Mouse (Mus musculus) lung, adult 18-20 months (tissue): ENCODE data around the gene Ptpa.

Experiments used
- DNase-seq, 2 experiments: peaks; one replicate each; pipeline ENCODE4 v3.0.0; 2022; ENCODE audit warnings: mixed read lengths in 2 of 2

Ptpa gene

DNA sequence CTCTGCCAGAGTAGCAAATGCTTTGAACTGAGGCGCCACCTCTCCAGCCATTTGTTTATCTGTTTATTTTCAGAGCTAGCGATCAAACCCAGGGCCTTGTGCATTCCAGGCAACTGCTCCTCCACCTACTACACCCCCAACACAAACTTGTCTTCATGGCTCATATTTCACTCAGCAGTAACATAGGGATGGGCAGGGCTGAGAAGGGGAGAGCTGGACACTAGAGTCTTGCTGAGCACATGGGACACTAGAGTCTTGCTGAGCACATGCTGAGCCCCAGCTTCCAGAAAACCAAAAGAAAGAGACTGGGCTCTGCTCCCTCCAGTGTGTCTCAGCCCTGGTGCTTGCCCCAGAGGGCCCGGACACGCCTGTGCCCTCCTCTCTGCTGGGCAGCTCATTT is 50.9 kb downstream of the Ptpa start:
- DNase-seq, result no peak

DNA sequence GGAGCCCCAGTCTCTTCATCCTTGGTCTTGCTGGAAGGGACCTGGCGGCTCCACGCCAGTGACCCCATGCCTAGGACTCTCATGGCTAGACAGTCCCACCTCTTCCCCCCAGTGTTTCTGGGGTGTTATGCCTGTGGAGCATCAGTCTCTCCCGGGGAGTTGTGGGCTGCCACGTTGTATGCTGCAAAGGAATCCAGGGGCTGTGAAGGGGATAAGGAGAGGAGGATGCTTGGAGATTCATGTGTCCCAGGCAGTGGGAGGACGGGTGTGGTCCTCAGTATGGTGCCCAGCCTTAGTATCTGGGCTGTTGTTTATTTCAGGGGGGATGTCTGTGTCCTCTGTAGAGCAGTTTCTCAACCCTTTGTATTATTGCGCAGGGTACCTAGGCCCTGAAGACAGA is 53.2 kb downstream of the Ptpa start:
- DNase-seq, result no peak

DNA sequence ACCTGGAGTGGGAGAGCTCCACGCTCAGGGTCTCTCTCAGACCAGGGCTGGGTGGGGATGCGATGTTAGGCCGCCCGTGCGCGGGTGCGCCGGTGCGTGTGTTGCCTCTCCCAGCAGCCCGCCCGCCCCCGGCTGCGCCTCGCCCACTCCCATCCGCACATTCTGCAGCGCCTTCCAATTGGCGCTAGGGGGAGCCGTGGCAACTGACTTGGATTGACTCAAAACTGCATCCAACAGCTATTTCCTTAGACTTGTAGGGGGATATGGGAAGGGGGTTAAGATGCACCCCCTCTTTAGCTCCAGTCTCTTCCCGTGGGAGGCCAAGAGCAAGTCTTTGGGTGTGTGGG is 53.9 kb downstream of the Ptpa start:
- DNase-seq, result peak; percentile 69 to 78

DNA sequence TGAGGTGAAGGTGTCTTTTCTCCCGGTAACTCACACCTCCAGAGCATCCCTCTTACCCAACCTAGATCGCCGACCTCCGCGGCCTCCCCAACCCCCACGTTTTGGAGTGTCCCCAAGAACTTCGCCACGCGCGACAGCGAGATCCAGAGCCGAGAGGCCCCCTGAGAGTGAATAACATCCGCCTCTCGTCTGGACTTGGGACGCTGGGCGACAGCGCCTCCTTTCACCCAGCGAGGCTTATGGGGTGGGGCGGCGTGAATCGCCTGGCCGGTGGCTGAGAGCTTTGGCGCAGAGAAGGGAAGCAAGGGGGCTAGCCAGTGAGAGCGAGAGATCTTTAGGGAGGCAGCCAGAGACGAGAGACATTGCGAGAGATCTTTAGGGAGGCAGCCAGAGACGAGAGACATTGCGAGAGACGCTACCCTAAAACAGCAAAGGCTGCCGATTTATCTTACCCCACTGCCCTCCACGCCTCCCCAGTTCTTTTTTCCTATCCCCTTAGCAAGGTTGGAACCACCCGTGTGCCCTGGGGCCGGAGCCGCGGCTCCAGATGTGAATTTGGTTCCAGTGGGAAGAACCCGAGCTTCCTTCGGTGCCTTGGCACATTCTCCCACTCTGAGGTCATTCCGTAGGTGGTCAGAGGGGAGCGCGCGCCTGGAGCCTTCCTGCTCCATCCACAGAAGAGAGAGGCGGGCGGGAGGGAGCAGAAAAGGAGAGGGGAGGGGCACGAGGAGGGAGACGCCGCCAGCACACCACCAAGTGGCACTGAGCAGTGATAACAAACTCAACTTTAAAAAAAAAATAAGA is 54.5 kb downstream of the Ptpa start:
- peak; percentile 75 to 85 for DNase-seq

DNA sequence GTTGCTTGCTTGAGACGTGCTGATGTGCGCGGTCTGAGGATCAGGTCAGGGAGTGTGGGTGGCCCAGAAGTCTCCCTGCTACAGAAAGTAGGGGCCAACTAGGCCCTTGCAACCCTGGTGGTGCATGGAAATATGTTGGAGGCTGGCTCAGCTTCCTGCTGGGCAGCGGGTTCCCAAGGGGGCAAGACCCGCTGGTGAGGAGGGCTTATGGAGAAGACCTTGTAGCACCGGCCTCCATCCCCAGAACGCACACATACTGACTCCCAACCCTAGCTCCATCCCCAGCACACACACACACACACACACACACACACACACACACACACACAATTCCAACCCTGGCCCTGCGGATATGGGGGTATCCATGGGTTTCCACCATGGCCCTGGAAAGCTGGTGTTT is 55.2 kb downstream of the Ptpa start:
- DNase-seq, result no peak

DNA sequence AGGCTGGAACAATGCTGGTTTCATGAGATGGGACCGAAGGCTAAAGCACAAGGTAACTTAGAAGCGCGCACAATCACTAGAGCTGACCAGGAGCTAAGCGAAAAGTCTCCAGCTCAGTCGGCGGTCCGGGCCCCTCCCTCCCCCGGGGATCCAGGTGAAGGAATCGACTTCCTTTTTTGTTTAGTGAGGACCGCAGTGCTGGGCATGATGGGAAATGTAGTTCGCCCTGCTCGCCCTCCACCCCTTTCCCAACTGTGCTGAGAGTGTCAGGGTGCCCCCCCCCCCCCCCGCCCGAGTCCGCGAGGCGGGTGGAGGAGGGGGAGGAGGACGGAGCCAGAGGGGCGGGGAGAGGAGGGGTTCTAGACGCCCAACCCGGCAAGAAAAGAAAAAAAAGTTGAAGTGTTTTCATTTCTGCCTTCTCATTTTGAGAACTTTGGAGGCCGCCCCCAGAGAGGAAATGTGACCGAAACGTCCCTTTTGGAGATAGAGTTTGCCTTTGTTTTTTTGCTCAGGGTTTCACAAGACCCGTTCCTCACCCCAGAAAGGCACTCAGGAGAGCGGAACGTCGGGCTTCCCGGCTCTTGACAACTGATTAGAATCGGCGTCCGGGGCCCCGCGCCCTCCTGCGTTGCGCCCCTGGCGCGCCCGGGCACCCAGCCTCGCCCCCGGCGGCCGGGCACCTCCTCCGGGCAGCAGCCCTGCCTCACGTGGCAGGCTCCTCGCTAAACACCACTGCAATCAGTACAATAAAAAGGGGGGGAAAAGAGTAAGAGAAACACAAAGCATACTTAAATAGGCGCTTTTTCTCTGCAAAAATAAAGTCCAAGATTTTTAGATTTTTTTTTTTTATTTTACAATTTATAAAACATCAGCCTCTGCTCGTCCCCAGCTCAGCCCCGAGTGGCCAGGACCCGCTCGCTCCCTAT is 56.2 kb downstream of the Ptpa start:
- peak; percentile 94 for DNase-seq

DNA sequence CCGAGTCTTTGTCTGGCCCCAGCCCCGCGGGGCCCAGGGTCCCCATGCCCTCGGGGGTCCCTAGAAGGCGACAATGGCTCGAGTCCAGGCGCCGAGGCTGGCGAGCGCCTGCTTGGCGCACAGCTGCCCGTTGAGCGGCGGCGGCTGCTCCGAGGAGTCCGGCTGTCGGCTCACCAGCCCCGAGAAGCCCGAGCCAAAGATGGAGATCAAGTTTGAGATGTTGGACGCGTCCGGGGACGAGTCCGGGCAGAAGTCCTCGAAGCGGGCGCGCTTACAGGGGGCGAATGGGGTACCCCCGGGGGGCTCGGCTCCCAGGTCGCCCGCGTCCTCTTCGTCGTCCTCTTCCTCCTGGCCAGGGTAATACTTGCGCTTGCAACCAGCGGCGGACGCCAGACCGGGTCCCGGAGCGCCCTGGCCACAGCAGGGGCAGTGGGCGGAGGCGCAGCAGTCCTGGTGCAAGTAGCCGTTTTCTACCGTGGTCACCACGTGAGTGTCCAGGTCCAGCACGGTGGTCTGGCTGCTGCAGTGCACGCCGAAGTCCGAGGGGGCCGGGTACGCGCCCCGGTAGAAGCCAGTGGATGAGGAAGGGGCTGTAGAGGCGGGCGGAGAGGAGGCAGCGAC is 57.0 kb downstream of the Ptpa start:
- peak; percentile 33 to 47 for DNase-seq

DNA sequence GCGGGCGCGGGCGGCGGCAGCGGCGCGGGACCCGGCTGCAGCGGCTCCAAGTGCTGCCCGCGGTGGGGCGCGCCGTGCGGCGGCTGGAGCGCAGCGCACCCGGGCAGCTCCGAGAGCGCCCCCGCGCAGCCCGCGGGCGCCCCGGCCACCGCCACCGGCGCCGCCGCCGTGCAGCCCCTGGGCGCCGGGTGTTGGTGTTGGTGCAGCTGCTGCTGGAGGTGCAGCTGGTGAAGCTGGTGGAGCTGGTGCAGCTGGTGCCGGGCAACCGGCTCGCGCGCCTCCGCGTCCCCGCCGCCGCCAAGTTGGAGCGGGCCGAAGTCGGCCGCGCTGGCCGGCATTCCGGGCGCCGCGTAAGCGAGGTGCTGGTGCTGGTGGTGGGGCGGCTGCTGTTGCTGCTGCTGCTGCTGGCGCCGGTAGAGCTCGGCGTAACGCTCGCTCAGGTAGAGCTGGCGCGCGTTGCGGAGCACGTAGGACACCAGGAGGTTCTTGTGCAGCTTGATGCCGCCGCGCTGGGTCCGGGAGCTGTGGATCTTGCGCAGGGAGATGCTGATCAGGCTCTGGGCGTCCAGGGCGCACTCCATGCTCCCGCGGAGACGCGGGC is 57.7 kb downstream of the Ptpa start:
- peak; percentile 42 to 57 for DNase-seq

DNA sequence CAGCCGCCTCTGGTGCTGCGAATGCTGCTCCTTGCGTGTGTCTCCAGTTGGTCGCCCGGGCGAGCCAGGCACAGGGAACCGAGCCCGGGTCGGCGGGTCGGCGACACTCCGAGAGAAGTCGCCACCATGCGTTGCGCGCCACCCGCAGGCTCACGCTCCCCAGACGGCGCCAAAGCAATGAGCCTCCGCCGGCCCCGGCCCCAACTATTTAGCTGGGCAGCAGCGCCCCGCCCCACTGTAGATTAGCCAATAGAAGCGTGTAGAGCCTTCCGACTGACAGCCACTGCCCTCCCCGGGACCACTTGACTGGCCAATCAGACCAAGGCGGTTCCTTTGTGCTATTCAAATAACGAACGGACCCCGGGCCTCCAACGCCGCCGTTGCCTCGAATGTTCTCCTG is 58.2 kb downstream of the Ptpa start, which contains the start of gene Ier5l:
Gene Ier5l, minus strand, starts transcription at position 181 of the 400 bp plus-strand sequence.
- DNase-seq, result peak; percentile 96

DNA sequence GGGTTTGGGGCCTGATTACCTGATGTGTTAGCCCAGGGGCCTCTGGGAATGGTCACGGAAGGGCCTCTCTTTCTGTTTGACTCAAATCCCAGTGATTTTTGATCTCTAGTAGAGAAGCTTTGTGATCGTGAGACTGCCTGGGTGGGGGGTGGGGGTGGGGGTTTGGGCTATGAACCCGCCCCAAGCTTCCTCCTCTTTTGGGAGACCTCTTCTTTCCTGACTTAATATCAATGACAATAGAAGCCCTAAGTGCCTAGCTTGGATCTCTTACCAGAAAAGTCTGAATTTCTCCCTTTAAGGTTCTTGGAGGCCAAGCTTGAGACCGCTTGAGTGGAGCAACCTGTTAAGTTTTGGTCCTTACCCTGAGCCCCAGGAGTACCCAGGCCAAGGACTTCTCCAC is 58.9 kb downstream of the Ptpa start:
- no peak for DNase-seq

DNA sequence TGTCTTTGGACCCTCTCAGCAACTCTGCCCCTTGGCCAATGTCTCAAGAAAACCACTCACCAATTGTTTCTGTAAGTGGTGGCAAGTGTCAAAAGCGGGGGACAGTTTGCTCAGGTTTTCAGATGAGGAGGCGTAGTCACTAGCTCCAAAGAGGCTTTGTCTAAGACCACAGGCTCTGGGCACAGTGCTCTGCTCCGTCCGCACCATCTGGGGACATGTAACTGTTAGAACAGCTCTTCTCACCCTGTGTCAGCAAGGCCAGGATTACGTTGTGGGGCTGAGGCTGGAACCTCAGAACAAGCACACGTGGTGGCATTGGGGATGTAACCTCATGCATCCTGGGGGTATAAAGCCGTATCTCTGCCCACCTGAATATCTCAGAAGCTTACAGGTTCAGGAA is 59.6 kb downstream of the Ptpa start:
- DNase-seq, result no peak

DNA sequence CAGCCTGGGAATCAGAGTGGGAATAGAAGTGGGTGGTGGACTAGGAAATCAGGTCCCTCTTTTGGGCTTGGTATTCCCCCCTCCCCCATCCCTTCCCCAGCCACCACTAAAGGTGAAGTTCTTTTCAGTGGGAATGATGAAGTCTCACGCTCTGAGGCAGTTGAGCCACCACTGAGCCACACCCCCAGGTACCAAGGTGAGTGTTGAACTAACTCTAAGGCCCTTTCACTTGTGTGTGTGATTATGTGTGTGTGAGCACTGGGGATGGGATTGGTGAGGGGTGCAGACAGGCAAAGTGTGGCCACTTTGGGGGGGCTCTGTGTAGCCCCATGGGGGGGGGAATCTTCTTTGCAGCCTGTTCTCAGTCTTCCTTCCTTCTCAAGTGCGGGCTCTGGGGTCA is 60.4 kb downstream of the Ptpa start:
- DNase-seq, result no peak

DNA sequence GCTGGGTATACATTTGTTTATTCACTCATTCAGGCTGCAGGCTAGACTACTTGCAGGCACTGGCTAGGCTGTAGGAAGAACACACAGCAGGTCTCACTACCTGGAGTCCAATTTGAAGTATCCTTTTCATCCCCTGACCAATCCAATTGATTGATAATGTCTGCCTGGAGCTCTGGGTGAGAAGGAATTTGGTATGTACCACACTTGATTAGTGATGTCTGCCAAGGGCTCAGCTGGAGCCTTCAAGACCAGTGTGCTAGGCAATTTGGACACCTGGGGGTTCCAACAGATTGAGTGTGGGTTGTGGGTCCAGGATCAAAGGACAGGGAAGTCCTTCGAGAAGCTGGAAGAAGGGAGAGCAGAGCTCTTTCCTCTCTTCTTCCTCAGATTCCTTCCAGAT is 62.7 kb downstream of the Ptpa start:
- no peak for DNase-seq

DNA sequence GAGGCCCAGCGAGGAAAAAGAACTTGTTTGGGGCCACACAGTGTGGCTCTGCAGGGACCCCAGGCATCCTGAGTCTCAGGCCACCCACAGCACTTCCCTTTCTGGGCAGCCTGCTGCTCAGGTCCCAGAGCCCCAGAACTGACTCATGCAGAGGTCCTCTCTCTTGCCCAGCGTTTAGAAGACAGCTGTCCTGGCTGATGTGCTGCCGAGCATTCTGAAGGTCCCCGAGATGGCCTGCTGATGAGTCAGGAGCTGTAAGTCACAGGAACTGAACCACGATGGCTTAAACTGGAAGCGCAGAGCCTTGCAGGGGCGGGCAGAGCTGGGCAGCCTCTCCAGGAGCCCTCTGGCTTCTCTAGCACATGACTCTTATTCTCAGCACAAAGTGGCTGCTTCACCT is 71.8 kb downstream of the Ptpa start:
- no peak for DNase-seq

DNA sequence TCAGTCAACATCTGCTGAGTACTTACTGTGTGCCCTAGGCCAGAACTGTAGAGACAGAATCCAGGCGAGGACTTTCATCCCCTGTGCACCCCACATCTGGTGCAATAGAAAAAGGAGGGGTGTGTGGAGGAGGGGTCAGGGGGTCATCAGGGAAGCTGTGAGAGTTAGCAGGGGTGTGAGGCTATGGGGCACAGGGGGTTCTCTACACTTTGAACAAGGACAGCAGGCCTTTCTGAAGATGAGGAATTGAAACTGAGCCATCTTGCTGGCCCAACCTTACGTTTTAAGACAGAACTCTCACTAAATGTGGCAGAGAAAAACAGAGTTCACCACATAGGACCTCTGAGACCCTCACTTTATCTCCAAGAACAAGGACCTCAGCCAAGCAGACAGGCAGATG is 74.5 kb downstream of the Ptpa start:
- no peak for DNase-seq

DNA sequence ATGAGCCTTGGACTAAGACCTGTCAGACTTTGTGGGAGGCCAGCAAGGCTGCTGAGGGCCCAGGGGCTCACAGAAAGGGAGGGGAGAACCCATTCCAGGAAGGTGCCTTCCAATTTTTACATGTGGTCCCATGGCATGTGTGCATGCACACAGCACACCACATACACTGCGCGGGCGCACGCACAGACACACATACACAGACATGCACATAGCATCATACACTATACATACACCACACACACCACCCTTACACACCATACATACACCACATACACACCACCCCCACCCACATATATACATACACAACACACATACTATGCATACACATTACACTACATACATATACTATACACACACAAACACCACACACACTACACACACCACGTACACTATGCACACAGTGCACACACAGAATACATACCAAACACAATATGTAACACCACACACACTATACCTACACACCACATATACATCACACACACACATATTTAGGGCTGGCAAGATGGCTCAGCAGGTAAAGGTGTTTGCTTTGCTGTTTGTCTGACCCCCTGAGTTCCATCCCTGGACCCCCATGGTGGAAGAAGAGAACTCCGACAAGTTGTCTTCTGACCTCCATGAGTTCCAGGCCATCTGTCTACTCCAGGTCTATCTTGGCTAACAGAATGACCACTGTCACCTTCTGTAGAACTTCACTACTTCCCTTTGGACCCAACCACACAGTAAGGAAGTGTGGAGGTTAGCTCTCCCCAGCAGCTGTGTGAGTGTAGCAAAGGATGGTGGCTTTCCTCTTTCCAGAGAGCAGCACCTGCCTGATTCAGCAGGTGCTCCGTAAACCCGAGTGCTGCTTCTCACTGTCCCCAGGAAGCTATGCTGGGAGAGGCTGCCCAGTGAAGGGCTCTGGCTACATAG is 79.4 kb downstream of the Ptpa start:
- DNase-seq, result no peak

DNA sequence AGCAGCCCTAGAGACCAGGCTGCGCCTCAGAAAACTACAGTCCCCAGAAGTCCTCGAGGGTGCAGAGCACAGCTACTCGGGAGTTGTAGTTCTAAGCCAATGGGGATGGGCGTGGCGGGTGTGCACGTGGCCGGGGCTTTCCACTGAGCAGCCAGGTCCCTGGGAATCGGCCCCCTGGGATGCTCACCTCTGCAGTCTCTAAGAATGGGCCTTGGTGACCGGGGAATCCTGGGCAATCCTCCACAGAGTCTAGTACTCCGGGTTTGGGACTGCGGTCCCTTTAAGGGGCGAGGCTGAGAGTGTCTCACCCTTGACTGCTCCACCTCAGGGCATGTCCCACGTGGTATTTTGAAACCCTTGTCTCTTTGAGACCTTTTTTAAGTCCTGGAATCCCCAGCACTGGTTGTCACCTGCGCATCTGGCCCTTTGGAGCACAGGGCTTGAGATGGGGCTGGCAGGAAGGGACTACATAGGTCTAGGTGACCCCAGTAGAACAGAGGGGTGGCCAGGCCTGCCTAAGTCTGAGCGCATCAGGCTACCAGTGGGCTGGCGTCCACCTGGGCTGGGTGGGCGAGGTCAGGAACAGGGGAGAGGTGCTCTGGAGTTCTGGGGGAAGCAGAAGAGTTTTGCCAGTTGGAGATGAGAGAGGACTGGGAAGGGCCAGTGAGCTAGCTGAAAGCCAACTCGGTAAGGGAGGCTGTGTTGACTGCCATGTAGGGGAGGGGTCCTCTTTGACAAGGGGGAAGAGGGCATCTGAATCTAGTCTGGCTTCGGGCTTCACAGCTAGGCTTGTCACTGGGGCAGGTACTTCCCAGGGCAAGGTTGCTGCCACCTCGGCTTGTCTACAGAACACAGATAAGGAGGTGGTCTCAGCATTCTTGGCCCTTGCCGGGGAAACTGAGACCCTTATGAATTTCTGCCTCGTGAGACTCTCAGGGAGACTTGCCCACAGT is 80.3 kb downstream of the Ptpa start:
- peak; percentile 75 to 80 for DNase-seq
